Mouse (Mus musculus) hindbrain, postnatal 0 days (tissue): ENCODE measurements at regions not wholly inside any gene's neighbourhood (a gene's known extent, or its start where the extent isn't known, plus 50 kb on each side); places are given as distances from the start of the nearest gene placed in this dataset.
A peak's percentile ranks its signal among the peaks of the same experiment; 100 is the strongest.

Experiments
- ATAC-seq: fragments of 200-750 bp; cut with Nextera tagmentation; 2 replicates; pipeline ENCODE4 v1.8.0; 2017; ENCODE audit warnings: mild to moderate bottlenecking, moderate TSS enrichment, moderate library complexity
- DNase-seq: peaks from one replicate; pipeline ENCODE4 v3.0.0-alpha.2; 2015; ENCODE audit warnings: low spot score
- H3K27ac ChIP-seq: fragments of 300-500 bp; sonication (generic); 2 replicates; pipeline ENCODE4 v1.5.1; 2014; ENCODE audit warnings: mild to moderate bottlenecking
- H3K27me3 ChIP-seq: fragments of 300-500 bp; sonication (generic); 2 replicates; pipeline ENCODE4 v1.6.1; 2014; ENCODE audit warnings: low read length, mixed read lengths; ENCODE audit not compliant: insufficient read depth
- H3K36me3 ChIP-seq: fragments of 300-500 bp; sonication (generic); 2 replicates; pipeline ENCODE4 v1.6.1; 2014; ENCODE audit warnings: low read length, mixed read lengths; ENCODE audit not compliant: insufficient read depth
- H3K4me1 ChIP-seq: fragments of 300-500 bp; sonication (generic); 2 replicates; pipeline ENCODE4 v1.6.1; 2014; ENCODE audit warnings: antibody characterized with exemption, low read length, mixed read lengths; ENCODE audit not compliant: insufficient read depth
- H3K4me2 ChIP-seq: fragments of 300-500 bp; sonication (generic); 2 replicates; pipeline ENCODE4 v1.6.1; 2014; ENCODE audit warnings: low read depth, mild to moderate bottlenecking, low read length, moderate library complexity, mixed read lengths
- H3K4me3 ChIP-seq: fragments of 300-500 bp; sonication (generic); 2 replicates; pipeline ENCODE4 v1.5.1; 2014; ENCODE audit warnings: low read length
- H3K9ac ChIP-seq: fragments of 300-500 bp; sonication (generic); replicated peaks from 2 replicates; pipeline ENCODE4 v1.6.1; 2014; ENCODE audit warnings: mild to moderate bottlenecking, low read length, moderate library complexity, mixed read lengths
- H3K9me3 ChIP-seq: fragments of 300-500 bp; sonication (generic); 2 replicates; pipeline ENCODE4 v1.6.1; 2016; ENCODE audit warnings: low read length, mixed read lengths
- CTCF ChIP-seq: IDR thresholded peaks from 2 replicates; pipeline ENCODE4 v1.5.1; 2016; ENCODE audit warnings: antibody characterized with exemption, control low read depth, low read depth
- WGBS: fragments of 180-500 bp; shearing (Covaris S2); extraction: QIAGEN DNeasy Blood & Tissue Kit; methylation state at CpG from one replicate; pipeline ENCODE4 v1.1.7; 2014; 5-methylcytosine and 5-hydroxymethylcytosine counted together

DNA sequence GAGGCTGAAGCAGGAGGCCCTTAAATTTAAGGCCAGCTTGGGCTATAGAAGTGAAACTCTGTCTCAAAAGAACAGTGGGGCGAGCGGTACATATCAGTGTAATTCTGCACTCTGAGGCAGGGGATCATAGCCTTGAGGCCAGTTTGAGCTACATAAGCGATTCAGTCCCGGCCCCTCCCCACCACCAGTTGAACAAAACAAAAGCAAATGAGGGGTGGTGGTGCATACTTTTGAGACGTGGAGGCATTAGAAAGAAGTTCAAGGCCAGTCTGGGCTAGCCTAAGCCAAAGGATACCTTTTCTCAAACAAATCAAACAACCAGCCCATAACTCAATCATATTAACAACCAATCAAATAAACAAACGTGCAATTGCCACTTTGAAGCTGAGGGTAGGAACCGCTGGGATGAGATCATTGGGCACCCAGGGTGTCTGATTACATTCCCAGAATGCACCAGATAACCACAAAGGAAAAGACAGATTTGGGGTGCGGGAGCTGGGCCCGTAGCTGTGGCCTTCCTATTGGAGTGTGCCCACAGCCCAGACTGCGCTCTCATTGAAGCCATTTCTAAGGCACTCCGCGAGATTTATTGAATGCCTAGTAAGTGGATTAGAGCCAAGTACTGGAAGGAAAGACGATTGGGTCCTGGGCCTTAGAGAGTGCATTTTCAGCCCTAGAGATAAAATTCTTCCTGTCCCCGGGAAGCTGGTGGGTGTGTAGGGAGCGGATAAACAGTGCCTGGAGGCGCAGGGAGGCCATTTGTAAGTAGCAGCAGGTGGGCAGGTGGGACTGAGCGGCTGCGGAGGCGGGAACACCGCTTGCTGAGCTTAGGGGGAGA is 125.5 kb upstream of the Med13l start:
- H3K9me3 ChIP-seq: no peaks in the 10 kb centered on the region
- no peak for ATAC-seq
- DNase-seq: peak; percentile 43
- H3K4me1 ChIP-seq: 0 out of 2 replicates have a peak, but pooled peaks cover 4% of the 10 kb centered on the region
- H3K4me3 ChIP-seq: no peak overlapping the region
- no peak overlapping the region for H3K4me2 ChIP-seq
- 21% methylated on average over 20 of the region's 20 CpGs for WGBS
- no peak for TF ChIP-seq CTCF
- no peaks in the 10 kb centered on the region for H3K36me3 ChIP-seq
- H3K27me3 ChIP-seq: peaks cover 12% of the 10 kb centered on the region; the same call in 1 of the 2 replicates
- no peak overlapping the region for H3K27ac ChIP-seq
- no peak overlapping the region for H3K9ac ChIP-seq

DNA sequence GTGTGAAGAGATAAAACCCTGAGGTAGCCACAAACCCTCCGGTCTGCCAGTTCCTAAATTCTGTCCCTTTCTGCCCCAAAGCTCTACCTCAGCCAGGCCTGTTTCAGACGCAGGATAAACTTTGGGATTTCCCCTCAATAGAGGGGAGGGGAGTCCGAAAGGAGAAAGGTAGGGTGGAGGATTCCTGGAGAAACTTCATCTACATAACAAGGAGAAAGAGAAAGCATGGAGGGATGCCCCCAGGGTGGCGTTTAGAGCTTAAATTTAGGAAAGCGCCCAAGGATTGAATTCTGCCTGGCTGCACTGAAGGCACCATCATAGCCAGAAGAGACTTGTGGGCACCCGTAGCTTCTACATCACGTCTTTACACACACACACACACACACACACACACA is 124.9 kb upstream of the Med13l start:
- ATAC-seq: no peak
- H3K27me3 ChIP-seq: peaks cover 12% of the 10 kb centered on the region; the same call in 1 of the 2 replicates
- no peak for TF ChIP-seq CTCF
- DNase-seq: no peak
- H3K4me1 ChIP-seq: 0 out of 2 replicates have a peak, but pooled peaks cover 4% of the 10 kb centered on the region
- H3K9ac ChIP-seq: no peak overlapping the region
- no peak overlapping the region for H3K27ac ChIP-seq
- 39% methylated on average over 7 of the region's 7 CpGs for WGBS
- H3K36me3 ChIP-seq: no peaks in the 10 kb centered on the region
- no peaks in the 10 kb centered on the region for H3K9me3 ChIP-seq
- no peak overlapping the region for H3K4me2 ChIP-seq
- no peak overlapping the region for H3K4me3 ChIP-seq

DNA sequence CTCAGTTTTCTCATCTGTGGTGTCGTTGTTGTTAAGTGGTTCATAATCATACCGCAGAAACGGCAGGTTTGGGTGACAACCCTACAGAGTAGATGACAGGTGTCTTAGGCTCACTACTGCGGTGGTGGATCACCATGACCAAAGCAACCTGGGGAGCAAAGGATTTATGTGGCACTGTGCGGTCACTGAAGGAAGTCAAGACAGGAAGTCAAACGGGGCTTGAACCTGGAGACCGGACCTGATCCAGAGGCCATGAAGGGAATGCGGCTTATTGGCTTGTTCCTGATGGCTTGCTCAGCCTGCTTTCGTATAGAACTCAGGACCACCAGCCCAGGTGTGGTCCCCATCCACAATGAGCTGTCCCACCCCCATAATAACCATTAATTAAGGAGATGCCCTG is 124.4 kb upstream of the Med13l start:
- no peak overlapping the region for H3K4me3 ChIP-seq
- H3K9ac ChIP-seq: no peak overlapping the region
- no peak overlapping the region for H3K4me2 ChIP-seq
- H3K27ac ChIP-seq: no peak overlapping the region
- ATAC-seq: no peak
- H3K36me3 ChIP-seq: no peaks in the 10 kb centered on the region
- no peak for TF ChIP-seq CTCF
- H3K9me3 ChIP-seq: no peaks in the 10 kb centered on the region
- 28% methylated on average over 9 of the region's 9 CpGs for WGBS
- 0 out of 2 replicates have a peak, but pooled peaks cover 4% of the 10 kb centered on the region for H3K4me1 ChIP-seq
- DNase-seq: no peak
- H3K27me3 ChIP-seq: peaks cover 12% of the 10 kb centered on the region; the same call in 1 of the 2 replicates

DNA sequence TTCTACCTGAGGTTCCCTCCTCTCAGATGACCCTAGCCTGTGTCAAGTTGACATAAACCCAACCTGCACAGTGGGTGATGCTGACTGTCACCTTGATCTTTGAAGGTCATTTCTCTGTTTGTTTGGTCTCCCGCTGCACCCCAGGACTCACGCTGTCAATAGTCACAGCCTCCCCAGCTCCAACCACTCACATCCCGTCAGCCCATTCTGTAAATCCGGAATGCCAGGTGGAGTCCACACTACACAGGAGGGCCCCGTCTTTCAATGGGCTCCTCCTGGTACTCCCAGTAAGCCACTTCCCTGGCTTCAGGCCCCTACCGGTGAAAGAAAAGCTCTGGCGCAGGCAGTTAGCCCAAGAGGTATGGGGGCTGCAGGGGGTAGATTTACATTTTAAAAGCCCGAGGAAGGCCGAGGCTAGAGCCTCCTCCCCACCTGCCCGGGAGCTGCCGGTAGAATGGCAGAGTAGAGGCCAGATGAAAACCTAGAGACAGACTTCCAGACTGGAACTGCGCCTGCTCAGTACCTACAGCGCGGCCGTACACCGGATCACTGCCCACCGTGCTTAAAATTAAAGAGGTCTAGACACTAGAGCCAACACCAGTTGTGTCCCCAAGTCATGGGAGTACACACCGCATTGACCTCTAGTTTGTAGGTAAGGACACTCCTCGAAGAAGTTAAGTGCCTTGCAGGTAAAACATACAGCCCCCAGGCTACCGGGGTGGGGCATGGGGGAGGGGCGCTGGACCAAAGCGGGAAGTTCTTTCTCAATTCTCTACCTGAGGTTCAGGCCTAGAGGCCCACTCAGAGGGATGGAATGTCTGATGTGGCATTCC is 123.8 kb upstream of the Med13l start:
- Histone ChIP-seq H3K36me3 (no peaks in the 10 kb centered on the region), H3K4me1 (0 out of 2 replicates have a peak, but pooled peaks cover 4% of the 10 kb centered on the region), H3K9me3 (no peaks in the 10 kb centered on the region), H3K4me3 (no peak overlapping the region), H3K4me2 (no peak overlapping the region), H3K27me3 (peaks cover 12% of the 10 kb centered on the region; the same call in 1 of the 2 replicates), H3K9ac (no peak overlapping the region), H3K27ac (no peak overlapping the region)
- ATAC-seq: no peak
- WGBS: 14% methylated on average over 22 of the region's 22 CpGs
- TF ChIP-seq CTCF: no peak
- DNase-seq: no peak

DNA sequence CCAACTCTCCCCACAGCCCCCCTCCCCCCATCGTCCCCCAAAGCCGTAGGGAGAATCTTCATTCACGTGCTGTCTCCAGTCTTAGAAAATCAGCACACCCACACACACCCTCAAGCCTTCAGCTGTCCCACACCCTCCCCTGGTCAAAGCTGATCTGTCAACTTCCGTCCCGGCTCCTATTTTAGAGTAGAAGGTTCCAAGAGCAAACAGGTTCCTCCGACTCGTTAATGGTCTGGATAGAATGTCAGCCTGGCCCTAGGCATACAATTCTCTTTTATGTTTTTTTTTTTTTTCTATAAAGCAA is 123.2 kb upstream of the Med13l start:
- WGBS: 34% methylated on average over 7 of the region's 7 CpGs
- DNase-seq: no peak
- Histone ChIP-seq H3K36me3 (no peaks in the 10 kb centered on the region), H3K4me1 (0 out of 2 replicates have a peak, but pooled peaks cover 4% of the 10 kb centered on the region), H3K4me2 (no peak overlapping the region), H3K27ac (no peak overlapping the region), H3K27me3 (peaks cover 12% of the 10 kb centered on the region; the same call in 1 of the 2 replicates), H3K4me3 (no peak overlapping the region), H3K9me3 (no peaks in the 10 kb centered on the region), H3K9ac (no peak overlapping the region)
- TF ChIP-seq CTCF: no peak
- ATAC-seq: no peak

DNA sequence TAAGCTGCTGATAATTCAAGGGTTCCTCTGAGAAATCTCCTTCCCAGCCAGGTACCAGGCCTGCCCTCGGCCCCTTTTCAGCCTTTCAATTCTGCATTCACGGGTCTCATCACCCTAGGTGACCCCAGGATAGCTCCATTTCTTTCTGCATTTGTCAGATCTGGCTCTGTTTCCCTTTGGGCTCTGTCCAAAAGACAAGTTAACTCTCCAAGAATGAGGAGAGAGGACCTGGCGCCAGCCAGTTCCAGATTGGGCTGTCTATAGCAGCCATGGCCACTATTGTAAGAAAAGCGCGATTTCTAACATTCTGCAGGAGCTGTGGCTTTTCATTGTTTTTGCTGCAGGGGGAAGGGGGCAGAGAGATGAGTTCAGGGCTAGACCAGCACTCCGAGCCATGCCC is 122.5 kb upstream of the Med13l start:
- DNase-seq: peak; percentile 46
- peak; percentile 29 for TF ChIP-seq CTCF
- no peaks in the 10 kb centered on the region for H3K9me3 ChIP-seq
- H3K27ac ChIP-seq: no peak overlapping the region
- H3K4me3 ChIP-seq: no peak overlapping the region
- no peak overlapping the region for H3K4me2 ChIP-seq
- ATAC-seq: peak; percentile 24; the same call in 1 of the 2 replicates
- H3K36me3 ChIP-seq: no peaks in the 10 kb centered on the region
- H3K4me1 ChIP-seq: 0 out of 2 replicates have a peak, but pooled peaks cover 4% of the 10 kb centered on the region
- no peak overlapping the region for H3K9ac ChIP-seq
- WGBS: 32% methylated on average over 6 of the region's 6 CpGs
- peaks cover 12% of the 10 kb centered on the region; the same call in 1 of the 2 replicates for H3K27me3 ChIP-seq
